Mouse (Mus musculus): ENCODE results near the gene Nsun2. TPM values are rescaled to one million over a fixed set of nuclear protein-coding genes. Genes with fewer than 3 reads are reported as not detected.

The Nsun2 gene
- polyA plus RNA-seq, 1 experiment from 2014 or later: 131 TPM

DNA sequence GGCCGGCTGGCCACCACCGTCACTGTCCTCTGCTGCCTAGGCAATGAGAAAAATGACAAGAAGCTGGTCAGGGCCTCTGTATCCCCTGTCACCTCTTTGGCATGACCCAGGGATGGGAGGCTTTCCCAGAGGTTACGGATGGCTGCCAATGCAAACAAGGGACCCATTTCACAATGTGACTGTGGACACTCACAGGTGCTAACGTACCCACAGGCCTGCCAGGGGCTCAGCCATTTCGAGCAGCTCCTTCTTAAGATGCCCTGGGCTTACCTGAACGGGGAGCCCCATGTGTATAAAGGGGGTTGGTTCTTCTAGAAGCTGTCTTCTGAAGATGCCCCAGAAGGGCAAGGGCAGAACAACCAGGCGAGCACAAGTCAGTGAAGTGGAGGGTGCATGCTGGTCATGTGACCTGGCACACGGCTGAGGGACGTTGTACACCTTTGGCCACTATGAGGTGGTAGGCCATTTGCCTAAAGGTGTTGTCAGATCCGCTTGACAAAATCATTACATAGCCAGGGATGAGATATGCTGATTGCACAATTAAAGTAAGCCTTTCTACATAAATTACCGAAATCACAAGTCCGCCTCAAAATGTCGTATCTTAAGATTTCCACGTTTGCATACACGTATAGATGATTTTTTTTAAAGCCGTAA is 43.8 kb downstream of the Nsun2 start:
- no peak overlapping the region for H3K4me2 ChIP-seq (replicated peaks; ENCODE audit: low read depth, low read length)
- H3K4me3 ChIP-seq (ENCODE audit: low read length): no peak overlapping the region
- no peaks in the 10 kb centered on the region for H3K36me3 ChIP-seq (ENCODE audit: insufficient read depth, low read length)
- ATAC-seq (ENCODE audit: low FRiP score, low TSS enrichment): no peak
- H3K27me3 ChIP-seq (ENCODE audit: insufficient read depth, low read length): no peaks in the 10 kb centered on the region
- no peaks in the 10 kb centered on the region for H3K9me3 ChIP-seq (ENCODE audit: low read length)
- no peak overlapping the region for H3K27ac ChIP-seq (ENCODE audit: low read length)
- no peaks in the 10 kb centered on the region for H3K4me1 ChIP-seq (ENCODE audit: insufficient read depth, low read length)
- 84% methylated on average over 16 of the region's 16 CpGs for WGBS
- no peak overlapping the region for H3K9ac ChIP-seq (replicated peaks; ENCODE audit: low read length)

DNA sequence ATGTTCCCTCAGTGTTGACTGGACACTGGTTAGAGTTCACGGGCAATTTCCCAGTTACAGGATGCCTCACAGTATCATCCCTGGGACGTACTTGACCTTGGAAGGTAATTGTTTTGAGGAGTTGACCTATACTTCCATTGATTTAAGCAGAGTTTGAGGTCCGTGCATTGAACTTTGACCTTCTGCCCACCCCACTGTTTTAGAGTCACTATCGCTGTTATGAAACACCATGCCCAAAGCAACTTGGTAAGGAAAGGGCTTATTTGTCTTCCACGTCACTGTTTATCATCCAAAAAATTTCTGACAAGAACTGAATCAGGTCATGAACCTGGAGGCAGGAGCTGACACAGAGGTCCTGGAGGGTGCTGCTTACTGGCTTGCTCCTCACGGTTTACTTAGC is 48.9 kb downstream of the Nsun2 start:
- 78% methylated on average over 6 of the region's 6 CpGs for WGBS
- H3K9me3 ChIP-seq (ENCODE audit: low read length): no peaks in the 10 kb centered on the region
- ATAC-seq (ENCODE audit: low FRiP score, low TSS enrichment): no peak
- no peak overlapping the region for H3K4me2 ChIP-seq (replicated peaks; ENCODE audit: low read depth, low read length)
- no peaks in the 10 kb centered on the region for H3K27me3 ChIP-seq (ENCODE audit: insufficient read depth, low read length)
- no peak overlapping the region for H3K9ac ChIP-seq (replicated peaks; ENCODE audit: low read length)
- no peaks in the 10 kb centered on the region for H3K36me3 ChIP-seq (ENCODE audit: insufficient read depth, low read length)
- peaks cover 3% of the 10 kb centered on the region; the same call in 1 of the 2 replicates for H3K4me1 ChIP-seq (ENCODE audit: insufficient read depth, low read length)
- H3K4me3 ChIP-seq (ENCODE audit: low read length): no peak overlapping the region
- H3K27ac ChIP-seq (ENCODE audit: low read length): no peak overlapping the region

DNA sequence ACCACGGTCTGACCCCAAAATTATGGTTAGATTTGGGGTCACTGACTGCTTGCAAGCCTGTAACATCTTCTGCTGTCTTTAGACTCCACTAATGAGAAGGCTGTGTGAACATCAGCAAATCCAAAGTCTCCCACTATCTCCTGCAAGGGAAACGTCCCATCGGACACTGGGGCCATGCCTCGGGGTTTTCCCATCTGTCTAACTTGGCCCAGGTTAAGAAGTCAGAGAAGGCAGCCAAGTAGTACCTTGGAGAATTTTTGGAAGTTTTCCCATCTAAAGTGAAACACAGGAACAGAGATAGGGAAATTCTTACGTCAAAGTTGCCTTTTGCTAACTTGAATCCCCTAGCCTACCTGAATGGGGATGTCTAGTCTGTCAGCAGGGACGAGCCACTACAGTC is 50.0 kb downstream of the Nsun2 start:
- Histone ChIP-seq H3K4me2 (replicated peaks; ENCODE audit: low read depth, low read length) (no peak overlapping the region), H3K27me3 (ENCODE audit: insufficient read depth, low read length) (no peaks in the 10 kb centered on the region), H3K9ac (replicated peaks; ENCODE audit: low read length) (no peak overlapping the region), H3K4me1 (ENCODE audit: insufficient read depth, low read length) (peaks cover 3% of the 10 kb centered on the region; the same call in 1 of the 2 replicates), H3K4me3 (ENCODE audit: low read length) (no peak overlapping the region), H3K36me3 (ENCODE audit: insufficient read depth, low read length) (no peaks in the 10 kb centered on the region), H3K9me3 (ENCODE audit: low read length) (no peaks in the 10 kb centered on the region), H3K27ac (ENCODE audit: low read length) (no peak overlapping the region)
- no peak for ATAC-seq (ENCODE audit: low FRiP score, low TSS enrichment)
- WGBS: 92% methylated on average over 6 of the region's 6 CpGs

DNA sequence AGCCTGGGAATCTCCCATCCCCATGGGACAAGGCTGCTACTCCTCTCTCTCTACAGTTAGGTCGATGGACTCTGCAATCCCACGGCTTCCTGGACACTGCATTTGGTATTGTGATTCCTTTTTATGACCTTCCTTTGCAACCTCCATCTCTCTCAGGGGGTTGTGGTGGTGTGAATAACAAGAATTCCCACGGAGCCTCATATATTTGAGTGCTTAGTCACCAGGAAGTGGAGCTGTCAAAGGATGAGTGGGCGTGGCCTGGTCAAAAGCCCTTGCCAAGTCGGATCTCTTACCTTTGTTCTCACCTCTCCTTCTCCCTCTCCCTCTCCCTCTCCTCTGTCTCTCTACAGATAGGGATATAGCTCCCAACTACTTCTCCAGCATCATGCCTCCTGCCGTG is 52.3 kb downstream of the Nsun2 start:
- 32% methylated on average over 6 of the region's 6 CpGs for WGBS
- no peak for ATAC-seq (ENCODE audit: low FRiP score, low TSS enrichment)
- Histone ChIP-seq H3K4me2 (replicated peaks; ENCODE audit: low read depth, low read length) (no peak overlapping the region), H3K27me3 (ENCODE audit: insufficient read depth, low read length) (no peaks in the 10 kb centered on the region), H3K4me3 (ENCODE audit: low read length) (no peak overlapping the region), H3K9me3 (ENCODE audit: low read length) (no peaks in the 10 kb centered on the region), H3K9ac (replicated peaks; ENCODE audit: low read length) (no peak overlapping the region), H3K4me1 (ENCODE audit: insufficient read depth, low read length) (peaks cover 3% of the 10 kb centered on the region; the same call in 1 of the 2 replicates), H3K27ac (ENCODE audit: low read length) (no peak overlapping the region), H3K36me3 (ENCODE audit: insufficient read depth, low read length) (no peaks in the 10 kb centered on the region)

DNA sequence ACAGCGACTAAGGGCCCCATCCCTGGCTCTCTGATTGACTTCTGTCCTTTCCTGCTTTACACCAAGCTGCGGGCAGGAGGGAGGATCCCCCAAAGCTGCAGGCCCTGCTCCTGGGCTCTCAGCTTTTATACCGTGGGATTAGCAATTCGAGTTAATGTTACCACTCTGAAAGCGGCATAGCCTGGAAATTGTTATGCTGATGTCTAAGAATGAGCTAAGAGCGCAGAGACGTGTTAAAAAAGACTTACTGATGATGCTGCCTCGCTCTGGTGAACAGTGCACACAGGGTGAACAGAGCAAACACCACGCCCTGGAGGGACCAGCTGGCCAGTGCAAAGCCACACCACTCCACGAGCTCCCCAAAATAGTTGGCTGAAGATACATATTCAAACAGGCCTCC is 52.8 kb downstream of the Nsun2 start:
- peaks cover 3% of the 10 kb centered on the region; the same call in 1 of the 2 replicates for H3K4me1 ChIP-seq (ENCODE audit: insufficient read depth, low read length)
- WGBS: 62% methylated on average over 10 of the region's 10 CpGs
- no peaks in the 10 kb centered on the region for H3K36me3 ChIP-seq (ENCODE audit: insufficient read depth, low read length)
- H3K9ac ChIP-seq (replicated peaks; ENCODE audit: low read length): no peak overlapping the region
- no peak for ATAC-seq (ENCODE audit: low FRiP score, low TSS enrichment)
- H3K4me2 ChIP-seq (replicated peaks; ENCODE audit: low read depth, low read length): no peak overlapping the region
- no peaks in the 10 kb centered on the region for H3K9me3 ChIP-seq (ENCODE audit: low read length)
- H3K27me3 ChIP-seq (ENCODE audit: insufficient read depth, low read length): no peaks in the 10 kb centered on the region
- no peak overlapping the region for H3K27ac ChIP-seq (ENCODE audit: low read length)
- no peak overlapping the region for H3K4me3 ChIP-seq (ENCODE audit: low read length)

DNA sequence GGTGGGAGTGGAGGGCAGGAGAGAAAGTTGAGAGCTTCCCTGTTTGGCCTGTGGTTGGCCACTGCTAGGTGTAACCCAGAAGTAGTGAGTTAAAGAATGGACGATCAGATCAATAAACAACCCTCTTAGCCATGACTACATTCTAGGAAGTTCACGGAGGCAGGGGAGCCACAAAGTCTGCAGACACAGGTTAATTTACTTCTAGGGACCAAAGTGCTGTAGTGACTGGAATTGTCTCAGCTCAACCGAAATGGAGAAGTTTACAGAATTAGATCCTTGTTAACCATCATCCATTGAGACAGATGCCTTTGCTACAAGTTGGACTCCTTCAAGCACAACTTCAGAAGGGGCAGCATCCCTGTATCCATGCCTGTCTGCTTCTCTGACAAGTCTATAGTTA is 54.3 kb downstream of the Nsun2 start:
- ATAC-seq (ENCODE audit: low FRiP score, low TSS enrichment): no peak

DNA sequence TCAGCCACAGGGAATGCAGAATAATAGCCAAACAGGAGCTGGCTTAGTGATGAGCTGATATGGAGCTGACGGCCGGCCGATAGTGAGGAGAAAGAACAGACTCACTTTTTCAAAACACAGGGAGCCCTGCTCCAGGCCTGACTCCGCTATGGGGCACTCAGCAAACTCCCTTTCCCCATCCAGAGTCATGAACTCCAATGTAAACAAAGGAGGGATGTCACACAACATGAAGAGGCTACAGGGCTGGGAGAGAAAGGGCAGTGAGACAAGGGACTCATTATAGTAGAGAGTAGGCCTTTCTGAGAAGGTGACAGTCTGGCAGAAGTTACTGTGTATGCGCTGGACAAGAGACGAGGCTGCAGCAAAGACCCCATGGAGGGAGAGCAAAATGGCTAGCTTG is 54.7 kb downstream of the Nsun2 start:
- Histone ChIP-seq H3K36me3 (ENCODE audit: insufficient read depth, low read length) (no peaks in the 10 kb centered on the region), H3K9me3 (ENCODE audit: low read length) (no peaks in the 10 kb centered on the region), H3K4me2 (replicated peaks; ENCODE audit: low read depth, low read length) (no peak overlapping the region), H3K4me3 (ENCODE audit: low read length) (no peak overlapping the region), H3K27me3 (ENCODE audit: insufficient read depth, low read length) (no peaks in the 10 kb centered on the region), H3K27ac (ENCODE audit: low read length) (no peak overlapping the region), H3K9ac (replicated peaks; ENCODE audit: low read length) (no peak overlapping the region), H3K4me1 (ENCODE audit: insufficient read depth, low read length) (peaks cover 5% of the 10 kb centered on the region; the same call in 1 of the 2 replicates)
- 80% methylated on average over 6 of the region's 6 CpGs for WGBS
- ATAC-seq (ENCODE audit: low FRiP score, low TSS enrichment): no peak

More for the DNA sequence above, 54.3 kb downstream of the Nsun2 start:
- H3K9ac ChIP-seq (replicated peaks; ENCODE audit: low read length): no peak overlapping the region
- H3K9me3 ChIP-seq (ENCODE audit: low read length): no peaks in the 10 kb centered on the region
- H3K27me3 ChIP-seq (ENCODE audit: insufficient read depth, low read length): no peaks in the 10 kb centered on the region
- H3K27ac ChIP-seq (ENCODE audit: low read length): no peak overlapping the region
- H3K4me2 ChIP-seq (replicated peaks; ENCODE audit: low read depth, low read length): no peak overlapping the region
- H3K4me3 ChIP-seq (ENCODE audit: low read length): no peak overlapping the region
- H3K36me3 ChIP-seq (ENCODE audit: insufficient read depth, low read length): no peaks in the 10 kb centered on the region
- WGBS: 72% methylated on average over 3 of the region's 3 CpGs
- H3K4me1 ChIP-seq (ENCODE audit: insufficient read depth, low read length): peaks cover 3% of the 10 kb centered on the region; the same call in 1 of the 2 replicates

DNA sequence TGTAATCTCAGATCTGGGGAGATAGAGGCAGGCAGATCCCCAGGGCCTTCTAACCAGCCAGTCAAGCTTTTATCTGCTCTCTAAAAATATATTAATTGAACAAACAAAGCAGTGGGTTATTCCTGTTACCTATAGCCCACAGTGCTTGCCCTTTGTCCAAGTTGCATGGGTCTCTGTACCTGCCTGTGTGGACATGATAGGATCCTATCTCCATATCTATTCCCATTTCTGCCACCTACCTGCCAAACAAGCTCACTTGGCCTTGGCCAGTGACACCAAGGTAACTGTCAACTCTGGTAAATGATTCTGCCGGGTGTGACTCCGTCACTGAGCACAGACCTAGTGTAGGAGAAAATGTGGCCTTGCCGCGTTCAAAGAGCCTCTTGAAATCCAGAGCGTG is 57.8 kb downstream of the Nsun2 start:
- ATAC-seq (ENCODE audit: low FRiP score, low TSS enrichment): no peak
- 91% methylated on average over 5 of the region's 5 CpGs for whole genome bisulfite sequencing
- Histone ChIP-seq H3K36me3 (ENCODE audit: insufficient read depth, low read length) (no peaks in the 10 kb centered on the region), H3K9me3 (ENCODE audit: low read length) (no peaks in the 10 kb centered on the region), H3K27me3 (ENCODE audit: insufficient read depth, low read length) (no peaks in the 10 kb centered on the region), H3K9ac (replicated peaks; ENCODE audit: low read length) (no peak overlapping the region), H3K27ac (ENCODE audit: low read length) (no peak overlapping the region), H3K4me1 (ENCODE audit: insufficient read depth, low read length) (0 out of 2 replicates have a peak, but pooled peaks cover 10% of the 10 kb centered on the region), H3K4me3 (ENCODE audit: low read length) (no peak overlapping the region), H3K4me2 (replicated peaks; ENCODE audit: low read depth, low read length) (no peak overlapping the region)

DNA sequence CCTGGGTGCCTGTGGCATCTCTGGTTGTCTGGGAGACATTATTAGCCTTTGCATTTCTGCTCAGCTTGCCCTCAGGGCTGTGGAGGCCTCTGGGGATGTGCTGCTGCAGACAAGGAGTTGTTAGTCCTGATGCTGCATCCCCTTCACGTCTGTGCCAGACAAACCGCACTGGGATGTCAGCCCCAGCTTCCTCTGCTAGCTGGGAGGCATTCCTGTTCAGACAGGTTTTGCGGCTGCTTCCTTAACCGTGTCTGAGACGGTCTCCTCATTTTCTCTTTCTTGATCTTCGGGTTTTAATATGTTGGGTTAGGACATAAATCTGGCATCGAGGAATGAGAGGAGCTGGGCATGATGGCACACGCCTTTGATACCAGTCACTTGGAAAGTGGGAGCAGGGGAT is 58.7 kb downstream of the Nsun2 start:
- Histone ChIP-seq H3K4me3 (ENCODE audit: low read length) (no peak overlapping the region), H3K9ac (replicated peaks; ENCODE audit: low read length) (no peak overlapping the region), H3K4me2 (replicated peaks; ENCODE audit: low read depth, low read length) (no peak overlapping the region), H3K27me3 (ENCODE audit: insufficient read depth, low read length) (no peaks in the 10 kb centered on the region), H3K9me3 (ENCODE audit: low read length) (no peaks in the 10 kb centered on the region), H3K36me3 (ENCODE audit: insufficient read depth, low read length) (no peaks in the 10 kb centered on the region), H3K27ac (ENCODE audit: low read length) (no peak overlapping the region), H3K4me1 (ENCODE audit: insufficient read depth, low read length) (0 out of 2 replicates have a peak, but pooled peaks cover 10% of the 10 kb centered on the region)
- WGBS: 69% methylated on average over 8 of the region's 8 CpGs
- no peak for ATAC-seq (ENCODE audit: low FRiP score, low TSS enrichment)

DNA sequence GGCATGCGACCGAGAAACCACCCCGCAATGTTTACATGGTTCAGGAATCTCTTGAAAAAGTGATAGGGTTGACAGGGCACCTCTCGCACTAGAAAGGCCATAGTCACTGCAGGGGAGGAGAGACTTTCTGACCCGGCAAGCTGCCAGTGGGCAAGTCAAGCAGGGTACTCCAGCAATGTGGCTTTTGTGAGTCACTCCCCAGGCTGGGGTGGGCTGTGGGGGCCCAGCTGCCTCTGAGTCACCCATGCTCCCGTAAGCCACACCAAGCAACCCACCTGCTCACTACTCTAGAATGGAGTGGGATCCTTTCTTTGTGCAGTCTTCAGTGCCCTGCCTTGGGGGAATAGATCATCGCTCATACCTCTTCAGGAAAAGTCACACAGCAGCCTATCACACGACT is 59.9 kb downstream of the Nsun2 start:
- H3K27ac ChIP-seq (ENCODE audit: low read length): no peak overlapping the region
- 46% methylated on average over 8 of the region's 8 CpGs for WGBS
- ATAC-seq (ENCODE audit: low FRiP score, low TSS enrichment): no peak; the same call in 1 of the 2 replicates

More for the DNA sequence above, 59.9 kb downstream of the Nsun2 start:
- Histone ChIP-seq H3K4me1 (ENCODE audit: insufficient read depth, low read length) (0 out of 2 replicates have a peak, but pooled peaks cover 10% of the 10 kb centered on the region), H3K27me3 (ENCODE audit: insufficient read depth, low read length) (no peaks in the 10 kb centered on the region), H3K9me3 (ENCODE audit: low read length) (no peaks in the 10 kb centered on the region), H3K36me3 (ENCODE audit: insufficient read depth, low read length) (no peaks in the 10 kb centered on the region), H3K4me2 (replicated peaks; ENCODE audit: low read depth, low read length) (no peak overlapping the region), H3K9ac (replicated peaks; ENCODE audit: low read length) (no peak overlapping the region), H3K4me3 (ENCODE audit: low read length) (no peak overlapping the region)
